Mouse (Mus musculus) midbrain, embryonic 14.5 days (tissue): ENCODE measurements around the gene Gabbr2. TPM values are rescaled to one million over a fixed set of nuclear protein-coding genes. Genes with fewer than 3 reads are reported as not detected.

Experiments
- ATAC-seq: fragments of 200-750 bp; cut with Nextera tagmentation; 2 replicates; pipeline ENCODE4 v1.8.0; 2017; ENCODE audit warnings: moderate number of reproducible peaks, moderate library complexity; ENCODE audit not compliant: low FRiP score, low TSS enrichment
- DNase-seq: peaks from one replicate; pipeline ENCODE4 v3.0.0-alpha.2; 2015
- H3K27ac ChIP-seq: fragments of 300-500 bp; sonication (generic); replicated peaks from 2 replicates; pipeline ENCODE4 v1.5.1; 2014; ENCODE audit warnings: mild to moderate bottlenecking, low read depth, low read length, moderate library complexity
- H3K27me3 ChIP-seq: fragments of 300-500 bp; sonication (generic); 2 replicates; pipeline ENCODE4 v1.6.1; 2014; ENCODE audit warnings: low read length, control low read depth, mixed read lengths; ENCODE audit not compliant: control insufficient read depth, insufficient read depth
- H3K36me3 ChIP-seq: fragments of 300-500 bp; sonication (generic); 2 replicates; pipeline ENCODE4 v1.6.1; 2014; ENCODE audit warnings: low read length, control low read depth; ENCODE audit not compliant: control insufficient read depth, insufficient read depth
- H3K4me1 ChIP-seq: fragments of 300-500 bp; sonication (generic); 2 replicates; pipeline ENCODE4 v1.6.1; 2014; ENCODE audit warnings: mild to moderate bottlenecking, antibody characterized with exemption, low read length, control low read depth; ENCODE audit not compliant: control insufficient read depth, insufficient read depth
- H3K4me2 ChIP-seq: fragments of 300-500 bp; sonication (generic); 2 replicates; pipeline ENCODE4 v1.6.1; 2014; ENCODE audit warnings: mild to moderate bottlenecking, low read length, moderate library complexity
- H3K4me3 ChIP-seq: fragments of 300-500 bp; sonication (generic); replicated peaks from 2 replicates; pipeline ENCODE4 v1.5.1; 2014; ENCODE audit warnings: low read depth, low read length
- H3K9ac ChIP-seq: fragments of 300-500 bp; sonication (generic); replicated peaks from 2 replicates; pipeline ENCODE4 v1.6.1; 2014; ENCODE audit warnings: mild to moderate bottlenecking, low read length, moderate library complexity
- H3K9me3 ChIP-seq: fragments of 300-500 bp; sonication (generic); 2 replicates; pipeline ENCODE4 v1.6.1; 2016; ENCODE audit warnings: low read length, control low read depth, mixed read lengths; ENCODE audit not compliant: control insufficient read depth
- WGBS: fragments of 180-500 bp; shearing (Covaris S2); extraction: QIAGEN DNeasy Blood & Tissue Kit; methylation state at CpG from one replicate; pipeline ENCODE4 v1.1.7; 2014; 5-methylcytosine and 5-hydroxymethylcytosine counted together
- polyA plus RNA-seq: library from polyadenylated mRNA; unstranded; fragments of >200 nt; fragmentation: Nextera tagmentation; extraction: Ambion mirVana; gene quantifications from 2 replicates; pipeline ENCODE4 v1.2.1, GENCODE M21; 2014

The Gabbr2 gene
- polyA plus RNA-seq: 8.6 and 10.7 TPM in 2 replicates

- ATAC-seq (peak; percentile 71), DNase-seq (peak; percentile 88)
- no peaks in the 10 kb centered on the region for H3K9me3 ChIP-seq
- peak within 1 kb of the TSS; percentile 86 for H3K4me2 ChIP-seq
- peaks cover 30% of the 10 kb centered on the region for H3K27me3 ChIP-seq
- peak within 1 kb of the TSS; percentile 84 for H3K9ac ChIP-seq
- peak within 1 kb of the TSS; percentile 64 for H3K4me3 ChIP-seq
- peaks cover 11% of the 10 kb centered on the region; the same call in 1 of the 2 replicates for H3K4me1 ChIP-seq
- peak within 1 kb of the TSS; percentile 90 for H3K27ac ChIP-seq
- no peaks in the 10 kb centered on the region for H3K36me3 ChIP-seq
- WGBS: under 1% methylated on average over 105 of the region's 134 CpGs
Measured at GRCm38 (mm10) chr4:46991016-46991958, at the start of gene Gabbr2. Gene Gabbr2 (minus strand): TSS chr4:46991873.

DNA sequence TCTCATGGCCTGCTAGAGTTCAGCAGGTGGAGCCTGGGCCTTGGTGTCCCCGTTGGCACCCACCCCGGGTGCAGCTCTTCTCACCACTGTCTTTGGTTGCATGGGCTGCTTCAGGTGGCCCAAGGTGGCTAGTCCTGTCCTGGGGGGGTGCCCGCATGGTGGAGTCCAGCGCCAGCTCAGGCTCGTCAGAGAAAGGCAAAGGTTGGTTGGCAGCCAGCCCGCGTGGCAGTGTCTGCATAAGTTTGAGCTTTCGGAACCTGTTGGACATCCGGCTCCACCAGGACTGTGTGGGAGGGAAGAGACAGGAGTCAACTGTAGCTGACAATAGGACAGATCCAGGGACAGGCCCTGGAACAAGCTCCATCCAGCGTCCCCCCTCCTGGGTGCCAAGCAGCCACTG lies 47.9 kb upstream of the Gabbr2 start:
- Histone ChIP-seq H3K9me3 (no peaks in the 10 kb centered on the region), H3K27me3 (no peaks in the 10 kb centered on the region), H3K27ac (no peak overlapping the region), H3K4me1 (no peaks in the 10 kb centered on the region), H3K4me3 (no peak overlapping the region), H3K9ac (no peak overlapping the region), H3K36me3 (peaks cover 29% of the 10 kb centered on the region), H3K4me2 (no peak overlapping the region)
- 96% methylated on average over 10 of the region's 10 CpGs for WGBS
- no peak for ATAC-seq
- DNase-seq: no peak

DNA sequence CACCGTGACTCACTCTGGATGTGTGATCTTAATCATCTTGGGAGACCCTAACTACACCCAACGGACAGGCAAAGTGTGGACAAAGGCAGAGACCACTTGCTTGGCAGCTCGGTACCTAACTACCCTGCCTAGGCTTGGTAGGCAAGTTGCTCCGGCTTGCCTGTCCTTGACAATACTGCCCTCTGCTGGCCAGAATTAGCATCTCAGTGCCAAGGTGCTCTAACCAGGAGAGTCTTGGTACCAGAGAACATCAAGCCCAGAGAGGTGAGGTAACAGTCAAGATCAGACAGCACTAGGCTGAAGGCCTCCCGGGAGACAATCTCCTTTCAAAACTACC lies 45.6 kb upstream of the Gabbr2 start:
- no peaks in the 10 kb centered on the region for H3K4me1 ChIP-seq
- no peak overlapping the region for H3K4me2 ChIP-seq
- no peaks in the 10 kb centered on the region for H3K9me3 ChIP-seq
- ATAC-seq (no peak), DNase-seq (peak; percentile 92)
- H3K27me3 ChIP-seq: no peaks in the 10 kb centered on the region
- H3K36me3 ChIP-seq: peaks cover 27% of the 10 kb centered on the region
- no peak overlapping the region for H3K4me3 ChIP-seq
- WGBS: 17% methylated on average over 5 of the region's 5 CpGs
- H3K27ac ChIP-seq: no peak overlapping the region
- no peak overlapping the region for H3K9ac ChIP-seq

GRCm38 (mm10) chr4:47036486-47037320 lies 45.0 kb upstream of the Gabbr2 start:
- 59% methylated on average over 13 of the region's 13 CpGs for WGBS
- Histone ChIP-seq H3K4me2 (no peak overlapping the region), H3K36me3 (peaks cover 27% of the 10 kb centered on the region), H3K4me1 (no peaks in the 10 kb centered on the region), H3K9me3 (no peaks in the 10 kb centered on the region), H3K27ac (no peak overlapping the region), H3K27me3 (no peaks in the 10 kb centered on the region), H3K4me3 (no peak overlapping the region), H3K9ac (no peak overlapping the region)
- ATAC-seq: peak; percentile 29; the same call in 1 of the 2 replicates
- DNase-seq: peak; percentile 48

DNA sequence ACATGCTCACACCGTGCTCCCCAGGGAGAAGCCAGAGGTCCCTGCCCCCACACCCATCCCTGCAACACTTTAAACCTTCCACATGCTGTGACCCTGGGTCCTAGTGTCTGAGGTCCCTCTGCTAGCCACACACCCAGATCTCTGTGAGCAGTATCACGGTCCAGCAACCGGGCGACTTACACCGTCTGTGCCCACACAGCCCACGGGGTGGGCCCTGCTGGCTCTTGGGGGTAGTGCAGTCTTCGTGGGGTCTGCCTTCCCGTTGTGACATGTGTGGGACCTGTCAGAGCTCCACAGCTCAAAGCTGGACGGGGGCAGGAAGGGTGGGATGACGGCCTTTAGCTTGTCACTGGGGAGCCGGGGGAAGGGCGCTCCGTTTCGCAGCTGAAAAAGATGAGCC lies 43.9 kb upstream of the Gabbr2 start:
- no peaks in the 10 kb centered on the region for H3K27me3 ChIP-seq
- no peak overlapping the region for H3K27ac ChIP-seq
- H3K9me3 ChIP-seq: no peaks in the 10 kb centered on the region
- no peak overlapping the region for H3K4me2 ChIP-seq
- ATAC-seq: peak; percentile 49; the same call in 1 of the 2 replicates
- H3K36me3 ChIP-seq: peaks cover 30% of the 10 kb centered on the region
- no peak for DNase-seq
- no peak overlapping the region for H3K4me3 ChIP-seq
- H3K9ac ChIP-seq: no peak overlapping the region; the same call in 1 of the 2 replicates
- no peaks in the 10 kb centered on the region for H3K4me1 ChIP-seq
- WGBS: 57% methylated on average over 14 of the region's 14 CpGs

DNA sequence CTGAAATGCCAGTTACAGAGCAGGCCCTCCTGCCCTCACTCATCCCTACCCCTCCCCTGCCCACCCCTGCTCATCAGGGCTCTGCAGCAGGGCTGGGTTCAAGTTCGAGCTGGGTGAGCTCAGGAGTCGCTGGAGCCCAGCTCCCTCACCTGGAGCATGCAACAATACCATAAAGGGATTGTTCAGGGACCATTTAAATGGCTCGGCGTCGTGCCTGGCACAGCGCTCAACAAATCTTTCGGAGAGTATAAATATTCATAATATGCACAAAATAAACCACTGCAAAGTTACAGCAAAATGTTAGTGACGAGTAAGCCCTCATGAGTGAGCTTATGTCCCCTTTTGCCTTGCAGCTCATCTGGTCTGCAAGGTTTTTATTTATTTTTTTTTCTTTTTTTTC lies 40.5 kb upstream of the Gabbr2 start:
- Histone ChIP-seq H3K27ac (no peak overlapping the region), H3K9me3 (no peaks in the 10 kb centered on the region), H3K4me3 (no peak overlapping the region), H3K4me1 (no peaks in the 10 kb centered on the region), H3K4me2 (no peak overlapping the region), H3K27me3 (no peaks in the 10 kb centered on the region), H3K9ac (no peak overlapping the region), H3K36me3 (peaks cover 10% of the 10 kb centered on the region; the same call in 1 of the 2 replicates)
- 86% methylated on average over 8 of the region's 8 CpGs for WGBS
- ATAC-seq: no peak
- no peak for DNase-seq

GRCm38 (mm10) chr4:47028791-47029190 lies 37.1 kb upstream of the Gabbr2 start:
- Histone ChIP-seq H3K36me3 (peaks cover 36% of the 10 kb centered on the region), H3K9me3 (no peaks in the 10 kb centered on the region), H3K9ac (no peak overlapping the region), H3K4me2 (no peak overlapping the region), H3K27ac (no peak overlapping the region), H3K27me3 (no peaks in the 10 kb centered on the region), H3K4me1 (no peaks in the 10 kb centered on the region), H3K4me3 (no peak overlapping the region)
- no peak for DNase-seq
- WGBS: 86% methylated on average over 5 of the region's 5 CpGs
- no peak for ATAC-seq

GRCm38 (mm10) chr4:47023949-47024348 lies 32.3 kb upstream of the Gabbr2 start:
- Histone ChIP-seq H3K36me3 (peaks cover 30% of the 10 kb centered on the region), H3K27ac (no peak overlapping the region), H3K27me3 (no peaks in the 10 kb centered on the region), H3K9me3 (no peaks in the 10 kb centered on the region), H3K4me2 (no peak overlapping the region), H3K4me3 (no peak overlapping the region), H3K9ac (no peak overlapping the region), H3K4me1 (no peaks in the 10 kb centered on the region)
- no peak for DNase-seq
- ATAC-seq: no peak
- 73% methylated on average over 6 of the region's 6 CpGs for WGBS
